Mouse (Mus musculus) ovary, postnatal 10 days (tissue): ENCODE results near the gene Gabbr2.

Source experiments
- DNase-seq: peaks from one replicate; pipeline ENCODE4 v3.0.0; 2022; ENCODE audit warnings: low spot score

Gabbr2 gene

DNA sequence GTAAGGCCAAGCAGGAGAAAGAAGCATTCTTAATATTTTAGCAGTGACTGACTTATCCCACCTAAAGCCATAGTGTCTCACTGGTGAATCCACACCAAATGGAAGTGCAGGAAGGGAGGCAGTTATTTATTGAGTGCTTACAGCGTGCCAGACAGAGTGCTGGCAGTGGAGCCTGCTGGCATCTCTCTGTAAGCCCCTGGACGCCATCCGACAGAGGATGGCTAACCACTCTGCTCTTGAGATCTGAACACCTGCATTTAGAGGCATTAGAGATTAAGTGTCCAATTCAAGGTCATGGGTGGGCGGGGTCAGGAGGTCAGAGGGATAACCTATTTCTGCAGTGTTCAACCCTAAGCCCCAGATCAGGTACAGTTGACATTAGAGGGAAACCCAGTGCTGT lies 2.8 kb downstream of the Gabbr2 start:
- no peak for DNase-seq

DNA sequence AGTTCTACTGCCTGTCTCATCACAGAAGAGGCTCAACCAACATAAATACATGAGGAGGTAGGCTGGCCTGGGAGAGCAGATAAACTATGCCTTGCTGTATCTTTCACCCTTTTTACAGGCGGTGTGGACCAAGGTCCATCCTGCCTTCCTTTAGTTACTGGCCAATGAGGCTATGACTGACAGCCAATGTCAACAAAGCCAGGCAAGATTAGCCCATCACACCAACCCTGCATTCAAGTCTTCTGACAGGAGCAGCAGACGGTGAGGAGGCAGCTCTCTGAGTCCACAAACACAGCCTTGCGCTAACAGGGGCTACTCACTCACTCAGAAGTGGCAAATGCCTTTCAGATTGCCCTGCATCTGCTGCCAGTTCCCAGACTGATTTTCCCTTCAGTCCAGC lies 3.4 kb downstream of the Gabbr2 start:
- no peak for DNase-seq

DNA sequence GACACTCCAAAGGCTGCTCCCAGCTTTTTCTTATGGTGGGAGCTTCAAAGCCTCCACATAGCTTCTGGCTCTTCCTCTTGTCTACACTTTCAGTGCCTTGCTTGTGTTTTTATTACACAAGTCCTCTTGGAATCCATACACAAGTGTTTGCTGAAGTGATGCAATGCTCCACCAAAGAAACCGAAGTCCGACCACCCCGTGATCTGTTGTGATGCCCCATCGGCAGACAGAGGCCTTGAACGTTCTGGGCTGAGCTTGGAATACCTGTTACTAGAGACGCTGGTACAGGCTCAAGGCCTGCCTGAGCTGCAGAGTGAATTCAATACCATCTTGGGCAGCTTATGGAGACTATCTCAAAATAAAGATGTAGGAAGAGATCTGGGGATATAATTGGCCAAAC lies 3.9 kb downstream of the Gabbr2 start:
- DNase-seq: no peak

DNA sequence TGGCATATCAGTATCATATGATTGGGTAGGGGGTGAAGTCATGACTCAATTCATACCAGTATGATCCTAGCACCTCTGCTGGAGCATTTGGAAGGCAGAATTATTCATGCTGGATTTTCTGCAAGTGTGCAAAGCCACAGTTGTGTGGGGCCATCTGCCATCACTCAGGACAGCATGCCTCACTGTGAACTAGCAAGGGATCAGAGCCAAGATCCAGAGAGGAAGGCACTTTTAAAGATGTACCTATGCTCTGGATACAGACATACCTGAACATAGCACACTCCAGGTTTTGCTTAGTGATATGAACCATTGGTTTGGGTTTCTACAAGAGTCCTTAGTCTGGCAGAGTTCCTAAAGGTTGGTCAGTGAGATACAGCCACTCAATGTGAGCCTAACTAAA lies 5.6 kb downstream of the Gabbr2 start:
- DNase-seq: no peak

DNA sequence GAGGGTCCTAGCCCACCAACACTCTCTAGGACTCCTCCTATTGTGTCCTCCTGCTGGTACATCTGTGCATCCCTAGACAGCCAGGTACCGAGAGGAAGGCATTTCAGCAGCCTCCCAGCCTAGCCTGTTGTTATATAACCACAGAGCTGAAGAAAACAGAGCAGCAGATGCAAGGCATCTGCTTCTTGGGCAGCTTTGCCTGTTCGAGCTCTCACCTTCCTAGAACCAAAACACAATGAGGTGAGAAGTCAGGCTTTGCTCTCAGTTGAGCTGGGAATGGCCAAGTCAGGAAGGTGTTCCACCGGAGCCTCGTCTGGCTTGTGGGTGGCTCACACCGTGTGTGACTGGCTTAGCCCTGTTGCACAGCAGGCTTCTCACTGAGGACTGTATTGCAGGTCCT lies 8.8 kb downstream of the Gabbr2 start:
- DNase-seq: no peak

DNA sequence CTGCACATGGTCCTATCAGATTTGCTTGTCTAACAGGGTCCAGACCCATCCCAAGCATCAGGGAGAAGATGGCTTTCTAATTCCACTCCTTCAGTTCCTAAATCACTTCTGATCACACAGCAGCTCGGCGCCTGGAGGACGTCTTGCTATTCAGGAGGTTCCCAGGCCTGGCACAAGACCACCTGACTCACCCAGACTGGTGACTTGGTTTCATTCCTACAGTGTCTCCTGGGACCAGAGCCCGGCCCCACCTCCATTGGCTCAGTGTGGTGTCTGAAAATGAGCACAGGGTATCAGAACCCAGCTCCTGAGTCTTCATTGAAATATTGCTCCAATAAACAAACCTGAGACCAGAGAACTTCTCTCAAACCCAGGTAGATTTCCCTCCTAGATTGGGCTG lies 9.6 kb downstream of the Gabbr2 start:
- DNase-seq: no peak

DNA sequence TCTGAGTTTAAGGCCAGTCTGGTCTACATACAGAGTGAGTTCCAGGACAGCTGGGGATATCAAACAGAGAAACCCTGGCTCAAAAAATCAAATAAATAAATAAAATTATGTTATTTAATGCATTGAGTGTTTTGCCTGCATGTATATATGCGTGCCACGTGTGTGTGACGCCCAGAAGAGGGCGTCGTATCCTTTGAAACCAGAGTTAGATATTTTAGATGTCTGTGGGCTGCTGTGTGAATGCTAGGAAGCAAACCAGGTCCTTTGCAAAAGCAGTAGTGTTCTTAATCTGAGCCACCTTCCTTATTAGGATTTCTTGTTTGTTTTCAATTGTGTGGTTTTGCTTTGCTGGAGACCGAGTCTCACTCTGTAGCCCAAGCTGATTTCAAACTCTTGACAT lies 13.3 kb downstream of the Gabbr2 start:
- DNase-seq: no peak

DNA sequence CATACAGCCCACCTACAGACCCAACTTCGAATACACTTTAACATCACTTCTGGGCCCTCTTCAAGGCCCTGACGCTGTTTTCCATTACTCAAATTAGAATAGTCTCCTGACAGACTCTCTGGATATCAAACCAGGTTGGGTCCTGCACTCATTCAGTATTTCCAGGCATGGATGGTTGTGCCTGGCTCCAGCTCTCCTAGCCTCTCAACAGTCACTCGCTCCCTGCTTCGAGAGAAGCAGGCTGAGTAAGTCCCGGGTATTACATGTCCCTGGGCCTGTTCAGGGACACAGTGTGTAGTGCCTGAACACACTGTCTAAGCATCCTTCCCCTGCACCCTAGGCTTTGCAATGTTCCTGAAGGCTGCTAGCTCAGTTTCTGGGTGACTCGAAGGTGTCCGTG lies 14.5 kb downstream of the Gabbr2 start:
- DNase-seq: no peak

DNA sequence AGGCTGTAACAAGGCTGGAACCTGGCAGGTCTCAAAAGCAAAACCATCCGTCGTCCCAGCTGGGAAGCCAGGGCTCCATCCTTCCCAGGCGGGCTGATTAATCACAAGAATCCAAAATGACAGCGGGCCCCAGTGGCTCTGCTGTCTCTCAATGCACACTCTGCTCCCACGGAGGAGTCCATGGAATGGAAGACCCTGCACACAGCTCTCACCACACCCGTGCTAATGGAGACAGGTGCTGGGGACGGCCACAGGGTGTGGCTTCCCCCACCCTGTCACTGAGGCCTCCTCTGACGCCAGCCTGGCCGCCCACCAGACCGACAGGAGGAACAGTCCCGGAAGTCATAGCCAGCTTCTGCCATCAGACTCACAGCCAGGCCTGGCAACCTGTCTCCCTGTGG lies 15.0 kb downstream of the Gabbr2 start:
- DNase-seq: no peak

DNA sequence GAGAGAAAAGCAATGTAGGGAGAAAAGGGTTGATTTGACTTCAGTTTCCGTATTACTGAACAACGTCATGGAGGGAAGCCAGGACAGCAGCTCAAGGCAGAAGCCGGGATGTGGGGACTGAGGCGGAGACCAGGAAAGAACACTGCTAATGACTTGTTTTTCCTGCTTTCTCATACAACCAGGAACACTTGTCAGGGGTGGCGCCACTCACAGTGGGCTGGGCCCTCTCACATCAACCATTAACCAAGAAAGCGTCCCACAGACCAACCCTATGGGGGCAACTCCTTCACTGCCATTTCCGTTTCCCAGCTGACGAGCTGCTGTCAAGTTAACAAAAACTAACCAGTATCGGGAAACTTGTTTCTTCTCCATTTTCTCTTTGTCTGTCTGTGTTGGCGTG lies 18.4 kb downstream of the Gabbr2 start:
- DNase-seq: no peak

DNA sequence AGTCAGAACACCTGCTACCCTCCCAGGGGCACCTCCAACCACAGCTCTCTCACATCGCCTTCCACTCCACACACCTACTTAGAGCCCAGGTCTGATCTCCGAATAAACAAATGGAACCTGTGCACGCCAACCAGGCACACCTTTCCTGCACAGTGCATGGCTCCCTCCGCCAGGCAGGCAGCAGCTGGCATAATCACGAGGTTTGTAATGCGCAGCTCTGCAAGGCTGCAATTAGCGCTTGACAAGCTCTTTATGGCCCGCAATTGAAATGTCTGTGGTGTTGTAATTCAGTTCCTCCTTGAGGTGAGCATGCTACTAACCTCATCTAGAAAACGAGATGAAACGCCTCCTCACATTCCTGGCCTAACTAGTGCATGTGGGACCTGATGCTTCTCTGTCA lies 23.7 kb downstream of the Gabbr2 start:
- DNase-seq: no peak

DNA sequence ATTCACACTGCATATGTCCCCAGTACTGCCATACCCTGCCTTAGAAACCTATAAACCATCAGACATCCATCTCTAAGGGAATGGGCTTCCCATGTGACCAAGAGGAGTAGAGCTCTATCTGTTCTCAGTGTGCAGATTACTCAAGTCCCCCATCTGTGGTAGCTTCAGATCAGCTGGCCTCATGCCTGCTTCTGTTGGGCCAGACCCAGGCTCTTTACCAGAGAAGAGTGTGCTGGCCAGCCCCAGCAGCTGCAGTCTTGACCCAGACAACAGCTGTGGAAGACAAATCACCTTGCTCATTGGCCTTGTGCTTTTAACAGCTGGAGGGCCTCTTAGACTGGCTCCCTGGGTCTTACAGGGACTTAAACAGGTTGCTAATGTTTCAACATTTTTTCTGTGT lies 25.1 kb downstream of the Gabbr2 start:
- DNase-seq: no peak

DNA sequence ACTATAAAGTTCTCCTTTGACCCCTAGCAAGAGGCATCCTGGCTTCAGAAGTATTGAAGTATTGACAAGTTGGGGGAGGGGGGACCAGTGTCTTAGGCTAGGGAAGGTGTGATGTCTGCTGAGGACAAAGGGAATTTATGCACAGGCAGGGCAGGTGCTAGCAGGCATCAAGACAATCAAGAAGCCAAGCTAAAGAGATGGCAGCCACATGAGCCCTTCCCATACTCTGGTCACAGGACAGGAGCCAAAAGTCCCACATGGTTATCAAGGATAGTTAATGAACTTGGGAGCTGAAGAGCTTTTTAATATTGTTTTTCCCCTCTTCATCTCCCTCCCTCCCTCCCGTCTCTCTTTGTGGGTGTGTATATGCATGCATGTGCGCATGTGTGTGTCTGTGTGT lies 30.3 kb downstream of the Gabbr2 start:
- no peak for DNase-seq

DNA sequence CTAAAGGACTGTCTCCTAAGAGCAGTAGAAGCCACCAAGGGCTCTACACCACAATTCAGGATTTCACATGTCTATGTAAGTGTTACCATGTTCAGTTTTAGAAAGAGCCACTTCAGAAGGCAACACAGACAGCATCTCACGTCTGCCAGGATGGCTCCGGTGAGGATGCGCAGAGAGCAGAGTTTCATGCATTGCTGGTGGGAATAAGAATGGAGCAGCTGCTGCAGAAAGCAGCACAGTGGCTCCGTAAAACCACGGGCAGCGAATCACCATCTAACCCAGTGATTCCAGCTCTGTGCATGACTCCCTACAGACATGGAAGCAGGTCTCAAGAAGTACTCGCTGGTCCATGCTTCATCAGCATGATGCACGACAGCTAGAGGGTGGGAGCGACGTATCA lies 31.5 kb downstream of the Gabbr2 start:
- DNase-seq: no peak

DNA sequence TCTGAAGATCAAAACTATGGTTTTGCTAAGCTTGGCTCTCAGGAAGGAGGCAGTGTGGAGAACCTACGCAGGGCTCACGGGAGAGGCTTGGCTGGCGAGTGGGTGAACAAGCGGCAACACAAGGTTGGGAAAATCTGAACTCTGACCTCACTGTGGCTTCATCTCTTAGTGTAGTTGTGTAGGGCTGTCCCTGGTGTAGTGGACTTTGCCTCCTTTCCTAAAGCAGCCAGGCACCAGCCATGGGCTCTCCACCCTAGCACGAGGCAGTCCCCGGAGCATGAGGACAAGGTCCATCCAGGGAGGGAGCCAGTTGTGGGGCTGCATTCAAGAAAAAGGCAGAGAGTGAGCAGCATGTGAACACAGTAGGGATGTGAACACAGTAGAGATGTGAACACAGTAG lies 31.9 kb downstream of the Gabbr2 start:
- DNase-seq: no peak

DNA sequence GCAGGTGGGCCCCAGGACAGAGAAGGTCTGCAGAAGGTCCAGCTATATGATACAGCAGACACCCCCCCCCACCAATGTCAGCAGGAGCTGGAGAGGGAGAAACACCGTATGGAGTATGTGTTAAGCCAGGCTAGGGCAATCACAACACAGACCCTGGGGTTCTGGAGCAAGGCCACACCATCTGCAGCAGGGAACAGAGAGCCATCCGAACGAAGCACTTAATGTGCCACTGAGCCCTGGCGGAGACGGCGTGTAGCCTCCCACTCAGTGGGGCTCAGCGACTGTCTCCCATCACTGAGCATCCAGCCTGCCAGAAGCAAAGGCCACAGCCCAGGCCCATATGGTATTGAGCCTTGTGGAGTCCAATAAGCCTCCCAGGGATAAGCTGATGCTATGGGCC lies 33.7 kb downstream of the Gabbr2 start:
- DNase-seq: no peak

DNA sequence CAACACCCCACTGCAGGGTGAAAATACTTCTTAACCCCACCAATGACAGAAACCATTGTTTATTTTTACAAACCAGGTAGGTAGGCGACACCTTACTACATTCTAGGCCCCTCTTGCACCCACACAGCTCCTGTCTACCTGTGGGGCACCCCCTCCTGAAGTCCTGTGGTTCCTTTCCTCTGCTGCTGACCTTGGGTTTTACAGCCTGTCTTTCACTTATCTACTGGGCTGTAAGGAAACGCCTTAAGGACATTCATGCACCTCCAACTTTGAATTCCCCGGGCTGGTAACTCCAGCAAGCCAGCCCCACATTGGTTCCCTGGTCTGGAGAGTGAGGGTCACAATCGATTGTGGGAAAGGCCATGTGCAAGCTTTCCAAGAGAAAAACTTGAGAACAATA lies 34.7 kb downstream of the Gabbr2 start:
- DNase-seq: no peak

DNA sequence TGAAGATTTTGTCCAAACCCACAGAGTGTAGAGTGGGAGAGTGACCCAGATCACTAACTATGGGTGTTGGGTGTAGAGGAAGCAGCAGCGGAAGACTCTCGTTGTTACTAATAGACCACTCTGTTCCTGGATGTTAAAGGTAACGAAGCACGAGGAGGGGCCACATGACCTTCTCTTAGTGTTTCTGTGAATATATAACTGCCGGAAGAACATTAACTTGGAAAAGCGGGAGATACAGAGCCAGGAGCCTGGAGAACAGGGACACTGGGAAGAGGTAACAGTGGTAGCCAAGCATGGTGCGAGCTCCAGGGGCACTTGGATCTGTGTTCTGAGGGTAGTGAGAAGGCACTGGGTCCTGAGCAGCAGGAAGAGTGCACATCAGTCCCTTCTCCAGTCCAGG lies 38.7 kb downstream of the Gabbr2 start:
- no peak for DNase-seq

DNA sequence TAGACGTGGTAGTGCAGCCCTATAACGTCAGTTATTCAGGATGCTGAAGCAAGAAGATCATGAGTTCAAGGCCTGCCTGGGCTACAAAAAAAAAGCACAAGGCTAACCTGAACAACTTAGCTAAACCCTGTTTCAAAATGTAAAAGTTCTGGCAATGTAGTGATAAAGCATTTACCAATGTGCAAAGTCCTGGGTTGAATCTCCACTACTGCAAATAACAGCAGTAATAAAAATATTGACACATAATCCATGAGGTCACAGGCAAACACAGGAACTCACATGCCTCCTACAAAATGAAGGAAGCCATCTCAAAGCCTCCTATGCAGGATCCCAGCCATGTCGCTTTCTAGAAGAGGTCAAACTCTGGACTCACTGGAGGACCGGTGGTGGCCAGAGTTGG lies 39.1 kb downstream of the Gabbr2 start:
- no peak for DNase-seq

DNA sequence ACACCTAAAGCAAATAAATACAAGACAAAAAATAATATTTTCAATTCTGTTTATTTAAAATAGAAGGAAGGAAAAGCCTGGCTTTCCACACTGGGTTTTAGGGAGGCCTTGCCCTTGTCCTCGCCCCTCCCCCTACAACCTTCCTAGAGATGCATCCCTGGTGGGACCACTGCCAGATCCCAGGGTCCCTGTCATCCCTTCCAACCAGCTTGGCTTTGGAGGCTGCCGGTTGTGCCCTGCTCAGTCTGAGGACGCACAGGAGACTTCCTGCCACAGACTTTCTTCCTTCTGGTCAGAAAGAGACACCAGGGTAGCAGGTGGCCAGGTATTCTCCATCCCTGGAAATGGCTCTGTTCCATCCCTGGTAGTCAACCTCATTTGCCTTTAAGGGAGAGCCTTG lies 57.4 kb downstream of the Gabbr2 start:
- no peak for DNase-seq

DNA sequence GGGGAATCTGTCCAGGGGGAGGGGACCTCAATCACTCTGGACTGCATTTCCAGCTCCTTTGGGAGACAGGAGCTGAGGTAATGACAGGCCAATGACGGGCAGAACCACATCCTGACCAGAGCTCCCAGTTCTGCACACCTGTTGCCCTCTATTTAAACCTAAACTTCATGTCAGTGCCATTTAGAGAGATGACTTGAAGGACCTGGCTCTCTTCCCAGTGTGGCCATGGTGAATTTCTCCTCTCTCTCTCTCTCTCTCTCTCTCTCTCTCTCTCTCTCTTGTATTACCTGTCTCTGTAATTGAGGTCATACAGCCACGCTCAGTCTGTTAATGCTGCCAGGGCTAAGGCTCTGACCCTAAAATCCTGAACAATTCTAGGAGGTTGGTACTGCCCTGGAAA lies 58.1 kb downstream of the Gabbr2 start:
- no peak for DNase-seq

DNA sequence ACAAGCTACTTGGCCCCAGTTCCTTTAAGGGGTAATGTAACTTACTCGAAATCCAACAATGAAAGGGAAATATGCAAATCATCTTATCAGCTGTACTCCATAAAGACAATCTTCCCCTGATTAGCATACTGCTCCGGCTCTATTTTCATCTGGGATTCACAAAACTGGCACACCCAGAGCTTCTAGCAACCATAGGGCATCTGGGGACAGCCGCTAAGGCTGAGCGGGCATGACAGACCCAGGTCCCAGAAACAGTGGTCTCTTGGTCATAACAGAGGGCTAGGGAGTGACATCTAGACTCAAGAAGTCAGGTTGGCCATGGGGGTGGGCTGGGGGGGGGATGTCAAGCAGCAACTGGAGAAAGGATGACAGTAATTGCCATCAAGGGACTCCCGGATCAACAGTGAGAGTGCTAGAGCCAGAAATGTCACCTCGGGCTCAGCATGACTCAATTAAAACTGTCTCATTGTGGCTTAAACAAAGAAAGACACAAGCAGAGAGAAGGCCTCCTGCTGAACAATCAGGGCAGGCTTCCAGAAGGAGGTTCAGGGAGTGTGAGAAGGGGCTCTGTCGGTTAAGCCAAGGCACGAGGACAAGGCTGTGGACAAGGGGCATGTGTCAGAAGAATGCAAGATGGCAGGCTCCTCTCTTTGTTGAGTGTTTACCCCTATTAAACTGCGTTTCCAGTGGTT lies 59.8 kb downstream of the Gabbr2 start:
- no peak for DNase-seq

DNA sequence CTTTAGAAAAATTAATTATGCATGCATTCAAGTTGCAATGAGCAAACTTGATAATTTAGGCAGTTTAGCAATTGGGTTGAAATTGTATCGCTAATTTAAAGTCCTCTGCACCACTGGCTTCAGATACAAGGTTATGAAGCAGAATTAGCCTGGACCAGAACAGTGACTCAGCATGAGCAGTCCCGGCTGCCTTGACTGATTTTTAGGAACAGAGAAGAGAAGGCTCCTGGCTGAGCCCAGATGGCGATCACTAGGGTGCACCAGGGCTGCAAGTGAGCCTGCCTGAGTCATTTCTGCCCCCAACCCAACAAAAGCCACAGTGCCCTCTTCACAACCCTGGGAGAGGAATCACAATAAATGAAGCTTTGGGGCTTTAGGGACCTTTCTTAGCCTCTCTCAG lies 63.6 kb downstream of the Gabbr2 start:
- no peak for DNase-seq

DNA sequence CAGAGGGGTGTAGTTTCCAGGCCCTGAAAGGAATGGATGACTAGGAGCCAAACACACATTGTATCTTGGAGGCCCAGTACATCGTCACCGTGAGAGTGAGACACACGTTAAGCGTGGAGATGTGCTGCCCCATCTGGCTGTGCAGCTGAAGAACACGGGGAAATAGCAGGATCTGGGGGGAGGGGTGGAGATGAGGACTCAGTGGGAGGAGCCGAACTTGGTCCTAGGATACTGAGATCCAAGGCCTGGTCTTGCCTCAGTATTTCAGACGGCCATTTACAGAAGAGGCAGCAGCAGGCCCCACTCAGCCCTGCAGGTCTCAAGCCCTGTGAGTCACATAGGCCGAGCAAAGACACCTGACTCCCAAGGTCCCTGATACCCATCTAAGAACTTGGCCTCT lies 72.5 kb downstream of the Gabbr2 start:
- DNase-seq: no peak

DNA sequence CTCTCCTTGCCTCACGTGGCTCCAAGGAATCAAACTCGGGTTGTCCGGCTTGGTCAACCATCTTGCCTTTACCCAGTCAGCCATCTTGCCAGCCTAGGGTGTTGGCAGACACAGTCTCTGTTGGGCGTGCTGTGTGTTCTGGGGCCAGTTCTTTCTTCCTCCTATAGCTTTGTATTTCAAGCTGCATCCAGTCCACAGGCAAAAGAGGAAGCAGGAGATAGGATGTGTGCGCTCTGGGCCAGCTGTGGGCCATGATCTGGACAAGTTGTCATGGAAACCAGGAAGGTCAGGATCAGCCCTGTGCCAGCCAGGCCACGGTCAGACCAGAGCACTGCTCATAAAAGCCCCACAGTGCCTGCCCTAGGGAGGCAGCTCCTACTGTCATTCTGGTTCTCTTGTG lies 74.9 kb downstream of the Gabbr2 start:
- DNase-seq: no peak
